Mouse (Mus musculus) thymus, adult 2 months (tissue): ENCODE results near the gene 9430097D07Rik.

Source experiments
- CTCF ChIP-seq: fragments of 200-500 bp; IDR thresholded peaks from 2 replicates; pipeline ENCODE4 v1.5.1; 2012; ENCODE audit warnings: mild to moderate bottlenecking, control low read depth, low read length, moderate library complexity, borderline replicate concordance; ENCODE audit not compliant: control insufficient read depth, poor library complexity, insufficient read depth; ENCODE audit errors: extremely low read depth
- POLR2A ChIP-seq: fragments of 200-500 bp; IDR thresholded peaks from 2 replicates; pipeline ENCODE4 v1.6.1; 2012; ENCODE audit warnings: mild to moderate bottlenecking, low read length, control low read depth, moderate library complexity; ENCODE audit not compliant: control insufficient read depth, poor library complexity, insufficient read depth; ENCODE audit errors: extremely low read depth

DNA sequence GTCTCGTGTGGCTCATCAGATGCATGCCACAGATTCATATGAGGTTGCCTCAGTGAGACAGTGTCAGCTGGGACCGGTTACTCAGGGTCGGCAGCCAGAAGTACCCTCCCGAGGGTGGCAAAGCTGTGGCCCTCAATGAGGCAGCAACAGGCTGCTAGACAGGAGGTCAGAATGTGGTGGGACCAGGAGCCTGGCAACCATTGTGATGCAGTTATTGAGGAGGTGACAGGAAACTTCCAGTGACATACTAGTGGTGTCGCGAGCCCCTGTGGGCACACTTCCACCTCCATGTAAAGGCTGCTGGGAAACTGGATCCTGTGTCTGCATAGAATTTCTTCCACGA is 46.0 kb upstream of the 9430097D07Rik start, which contains the start of gene Ak1:
- no peak for TF ChIP-seq POLR2A
- no peak for TF ChIP-seq CTCF
